Mouse (Mus musculus): ENCODE results near the gene Amhr2.

The Amhr2 gene

GRCm38 (mm10) chr15:102424657-102425056, 20.5 kb upstream of the Amhr2 start:
- no peak for DNase-seq

DNA sequence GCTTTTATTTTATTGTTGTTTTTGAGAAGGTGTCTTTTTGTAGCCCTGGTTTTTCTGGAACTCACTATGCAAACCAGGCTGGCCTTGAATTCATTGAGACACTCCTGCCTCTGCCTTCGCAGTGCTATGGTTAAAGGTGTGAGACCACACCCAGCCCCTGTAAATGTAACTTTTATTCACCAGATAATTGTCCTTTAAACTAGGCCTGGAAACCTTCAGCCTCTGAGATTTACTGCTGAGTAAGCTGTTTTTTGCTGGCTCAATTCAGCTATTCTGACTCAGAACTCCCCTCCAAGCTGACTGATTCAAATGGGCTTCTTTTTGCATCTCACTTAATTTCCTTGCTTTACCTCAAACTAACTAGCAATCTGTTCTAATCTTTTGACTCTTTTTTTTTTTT, 18.2 kb upstream of the Amhr2 start:
- DNase-seq: no peak

GRCm38 (mm10) chr15:102432046-102432445, 13.1 kb upstream of the Amhr2 start:
- DNase-seq: no peak

GRCm38 (mm10) chr15:102433173-102433572, 12.0 kb upstream of the Amhr2 start:
- no peak for DNase-seq

DNA sequence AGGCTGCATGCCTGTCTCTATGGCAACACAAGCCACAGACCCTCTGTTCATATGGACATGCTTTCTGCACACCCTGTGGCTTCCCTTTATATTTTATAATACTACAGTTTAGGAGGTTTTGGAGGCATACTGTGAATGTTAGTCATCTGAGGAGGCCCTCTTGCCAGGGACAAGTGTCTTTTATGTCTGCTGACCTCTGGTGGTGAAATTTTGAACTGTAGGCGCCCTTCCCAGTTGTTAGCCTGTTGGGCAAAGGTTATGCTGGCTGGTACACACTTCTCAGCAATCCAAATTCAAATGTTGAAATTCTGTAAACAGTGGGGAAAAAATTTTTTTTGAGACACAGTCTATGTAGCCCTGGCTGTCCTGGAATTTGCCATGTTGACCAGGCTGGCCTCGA, 2.7 kb upstream of the Amhr2 start:
- DNase-seq: peak; percentile 90

DNA sequence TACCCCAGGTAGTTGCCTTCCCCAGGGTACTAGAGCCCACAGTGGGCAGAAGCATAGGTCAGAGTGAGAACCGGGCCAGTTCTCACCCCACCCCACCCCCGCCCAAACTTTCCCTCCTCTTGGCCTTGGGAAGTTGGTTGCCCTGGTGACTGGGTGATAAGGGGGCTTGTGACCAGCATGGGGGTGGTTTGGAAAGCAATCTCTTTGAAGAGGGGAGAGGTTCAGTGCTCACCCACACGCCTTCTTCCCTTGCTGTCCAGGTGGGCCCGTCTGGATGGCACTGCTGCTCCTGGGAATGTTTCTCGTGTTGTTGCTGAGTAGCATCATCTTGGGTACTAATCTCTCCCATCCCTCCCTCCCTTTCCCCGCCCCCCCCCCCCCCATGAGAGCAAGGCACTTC, 1.3 kb downstream of the Amhr2 start:
- DNase-seq: no peak

DNA sequence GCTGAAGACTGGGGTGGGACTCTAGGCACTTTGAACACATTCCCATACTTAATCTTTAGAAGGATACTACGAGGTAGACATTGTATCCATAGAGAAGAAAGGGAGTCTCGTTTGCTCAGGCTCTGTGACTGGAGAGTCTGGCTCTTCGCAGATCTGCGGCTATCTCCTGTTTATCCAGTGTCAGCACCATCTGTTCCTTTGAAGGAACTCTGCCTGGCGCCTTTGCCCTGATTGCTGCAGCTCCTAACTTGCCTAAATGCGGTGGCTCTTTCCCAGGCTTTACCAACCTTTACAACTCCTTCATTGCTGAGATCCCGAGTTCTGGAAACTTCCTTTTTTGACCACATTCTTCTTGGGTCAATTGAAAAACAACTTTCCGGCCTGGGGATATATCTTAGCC, 4.2 kb downstream of the Amhr2 start:
- no peak for DNase-seq

DNA sequence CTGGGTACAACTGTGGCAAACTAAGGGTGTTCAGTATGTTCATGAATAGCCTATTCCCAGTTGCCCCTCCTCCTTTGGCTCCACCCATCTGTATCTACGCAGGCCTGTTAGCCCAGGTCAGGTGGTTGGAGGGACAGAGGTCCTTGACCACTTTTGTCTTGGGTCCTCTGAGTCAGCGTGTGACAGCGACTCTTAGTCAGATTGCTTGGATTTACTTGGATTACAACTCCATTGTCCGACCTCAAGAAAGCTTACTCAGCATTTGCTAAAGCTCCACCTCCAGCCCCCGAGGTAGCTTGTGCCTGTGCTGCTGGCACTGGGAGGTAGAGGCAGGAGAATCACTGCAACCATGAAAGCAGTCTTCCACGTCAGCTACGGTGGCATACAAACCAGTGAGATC, 5.8 kb downstream of the Amhr2 start:
- no peak for DNase-seq

GRCm38 (mm10) chr15:102451666-102452430, 6.7 kb downstream of the Amhr2 start:
- DNase-seq: no peak

- no peak for DNase-seq
Observed at GRCm38 (mm10) chr15:102455993-102456392, 10.8 kb downstream of the Amhr2 start.

DNA sequence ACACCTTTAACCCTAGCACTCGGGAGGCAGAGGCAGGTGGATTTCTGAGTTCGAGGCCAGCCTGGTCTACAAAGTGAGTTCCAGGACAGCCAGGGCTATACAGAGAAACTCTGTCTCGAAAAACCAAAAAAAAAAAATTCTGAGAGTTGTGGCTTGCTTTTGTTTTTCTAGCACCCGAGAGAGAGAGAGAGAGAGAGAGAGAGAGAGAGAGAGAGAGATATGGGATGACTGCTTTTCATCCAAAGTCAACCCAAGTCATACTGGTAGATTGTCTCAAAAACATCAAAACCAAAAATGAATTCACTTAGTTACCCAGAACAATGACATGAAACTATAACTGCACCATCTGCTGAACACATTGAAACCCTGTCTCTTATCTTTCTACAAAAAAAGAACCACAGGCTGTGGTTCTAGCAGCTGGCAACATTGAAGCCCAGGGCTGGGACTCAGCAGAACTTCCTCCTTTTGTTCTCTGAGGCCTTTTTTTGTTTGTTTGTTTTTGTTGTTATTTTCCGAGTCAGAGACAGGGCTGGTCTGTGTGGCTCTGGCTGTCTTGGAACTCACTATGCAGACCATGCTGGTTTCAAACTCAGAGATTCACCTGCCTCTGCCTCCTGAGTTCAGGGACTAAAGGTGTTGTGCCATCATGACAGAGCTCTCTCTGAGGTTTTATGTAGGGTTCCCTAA, 13.0 kb downstream of the Amhr2 start:
- DNase-seq: no peak

- DNase-seq: peak; percentile 94
Observed at GRCm38 (mm10) chr15:102458904-102459317, 13.7 kb downstream of the Amhr2 start, which contains the start of gene Prr13. TSS of gene Prr13 (plus strand) at chr15:102459028.

GRCm38 (mm10) chr15:102459381-102459780, 14.2 kb downstream of the Amhr2 start:
- DNase-seq: no peak

- DNase-seq: no peak
Observed at GRCm38 (mm10) chr15:102459847-102460246, 14.7 kb downstream of the Amhr2 start.

DNA sequence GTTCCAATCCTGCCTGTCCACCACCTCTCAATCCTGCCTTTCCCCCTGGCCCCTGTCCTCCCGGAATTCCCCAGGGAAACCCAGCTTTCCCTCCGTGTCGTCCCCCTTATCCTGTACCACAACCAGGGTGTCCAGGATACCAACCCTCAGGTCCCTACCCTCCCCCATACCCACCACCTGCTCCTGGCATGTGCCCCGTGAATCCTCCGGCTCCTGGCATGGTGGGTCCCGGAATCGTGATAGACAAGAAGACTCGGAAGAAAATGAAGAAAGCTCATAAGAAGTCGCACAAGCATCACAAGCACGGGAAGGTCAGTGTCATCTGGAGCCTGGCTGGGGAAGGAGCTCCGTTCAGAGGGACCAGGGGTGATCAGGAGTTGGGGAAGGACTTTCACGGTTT, 15.2 kb downstream of the Amhr2 start:
- DNase-seq: no peak

- no peak for DNase-seq
Observed at GRCm38 (mm10) chr15:102460971-102461370, 15.8 kb downstream of the Amhr2 start.

DNA sequence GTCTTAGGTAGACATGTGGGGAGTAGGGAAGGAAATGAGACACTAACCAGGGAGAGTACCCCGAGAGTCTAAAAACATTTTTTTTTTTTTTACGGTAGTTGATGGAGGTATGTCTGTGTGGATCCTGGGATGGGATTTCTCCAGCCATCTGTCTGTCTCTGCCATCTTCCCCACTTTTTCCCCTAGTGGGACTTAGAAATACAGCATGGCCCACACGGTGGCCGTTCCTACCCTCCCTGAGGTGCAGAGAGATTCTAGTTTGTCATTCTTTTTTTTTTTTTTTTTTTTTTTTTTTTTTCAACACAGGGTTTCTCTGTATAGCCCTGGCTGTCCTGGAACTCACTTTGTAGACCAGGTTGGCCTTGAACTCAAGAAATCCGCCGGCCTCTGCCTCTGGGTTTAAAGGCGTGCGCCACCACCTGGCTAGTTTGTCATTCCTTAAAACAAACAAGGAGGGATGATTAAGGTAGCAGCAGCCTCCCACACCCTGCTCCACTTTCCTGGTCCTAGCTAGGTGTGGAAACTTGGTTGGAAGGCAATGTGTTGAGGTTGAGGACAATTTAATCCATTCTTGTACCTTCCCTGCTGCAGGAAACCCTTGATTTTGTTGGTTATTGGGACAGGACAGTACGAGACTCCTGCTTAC, 16.4 kb downstream of the Amhr2 start:
- DNase-seq: no peak

GRCm38 (mm10) chr15:102463666-102464065, 18.5 kb downstream of the Amhr2 start:
- no peak for DNase-seq

DNA sequence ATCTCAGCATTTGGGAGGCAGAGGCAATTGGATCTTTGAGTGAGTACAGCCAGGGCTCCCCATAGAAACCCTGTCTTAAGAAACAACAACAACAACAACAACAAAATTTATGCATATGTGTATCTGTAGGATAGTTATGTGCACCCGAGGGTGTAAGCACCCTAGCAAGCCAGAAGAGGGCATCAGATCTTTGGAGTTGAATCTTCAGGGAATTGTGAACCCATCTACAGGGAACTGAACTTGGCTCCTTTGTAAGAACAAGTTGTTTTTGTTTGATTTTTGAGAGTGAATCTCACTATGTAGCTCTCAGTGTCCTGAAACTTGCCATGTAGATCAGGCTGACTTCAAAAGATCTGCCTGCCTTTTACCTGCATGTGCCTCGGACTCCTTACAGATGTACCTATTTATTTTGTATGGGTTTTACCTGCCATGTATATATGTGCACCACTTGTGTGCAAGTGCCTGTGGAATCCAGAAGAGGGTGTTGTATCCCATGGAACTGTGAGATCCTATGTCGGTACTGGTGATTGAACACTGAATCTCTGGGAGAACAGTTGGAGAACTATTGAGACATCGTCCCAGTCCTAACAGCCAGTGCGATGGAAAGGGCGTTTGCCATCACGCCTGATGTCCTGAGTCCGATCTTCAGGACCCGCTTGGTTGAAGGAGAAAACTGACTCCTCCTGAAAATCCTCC, 23.7 kb downstream of the Amhr2 start:
- no peak for DNase-seq

GRCm38 (mm10) chr15:102470183-102470604, 25.0 kb downstream of the Amhr2 start, which contains the start of gene Pcbp2:
TSS of gene Pcbp2 (plus strand) at chr15:102470539.
- peak; percentile 94 for DNase-seq

DNA sequence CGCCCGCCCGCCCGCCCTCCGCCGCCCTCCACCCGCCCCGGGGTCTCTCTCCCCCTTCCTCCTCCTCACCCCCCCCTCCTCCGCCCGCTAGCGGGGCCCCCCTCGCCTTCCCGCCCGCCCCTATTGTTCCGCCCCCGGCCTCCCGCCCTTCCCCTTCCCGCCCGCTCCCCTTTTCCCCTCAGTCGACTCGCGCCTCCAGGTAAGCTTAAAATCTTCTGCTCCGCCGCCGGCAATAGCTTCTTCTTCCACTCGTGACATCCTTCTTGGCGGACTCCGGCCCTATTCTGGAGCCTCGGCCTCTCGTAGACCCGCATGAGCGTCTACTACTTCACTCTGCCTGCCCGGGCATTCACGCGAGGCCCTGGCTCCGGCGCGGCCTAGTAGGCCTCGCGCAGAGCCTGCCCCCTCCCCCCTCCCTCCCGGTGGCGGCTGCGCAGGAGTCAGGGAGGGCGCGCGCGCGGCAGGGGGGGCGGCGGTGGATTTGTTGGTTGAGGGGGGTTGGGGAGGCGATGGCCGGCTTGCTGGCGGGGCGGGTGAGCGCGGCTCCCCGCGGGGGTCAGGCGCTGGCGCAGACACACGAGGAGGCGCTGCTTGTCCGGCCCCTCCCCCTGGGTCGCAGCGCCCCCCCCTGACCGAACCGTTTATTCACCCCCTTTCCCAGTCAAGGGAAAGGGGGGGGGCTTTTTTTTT, 25.6 kb downstream of the Amhr2 start:
- peak; percentile 83 for DNase-seq

GRCm38 (mm10) chr15:102471295-102471645, 26.1 kb downstream of the Amhr2 start:
- DNase-seq: no peak

- DNase-seq: no peak
Observed at GRCm38 (mm10) chr15:102471727-102472126, 26.6 kb downstream of the Amhr2 start.

Measured in lung, postnatal 14 days (tissue).